Mouse (Mus musculus): ENCODE measurements around the gene Treml1.

DNA sequence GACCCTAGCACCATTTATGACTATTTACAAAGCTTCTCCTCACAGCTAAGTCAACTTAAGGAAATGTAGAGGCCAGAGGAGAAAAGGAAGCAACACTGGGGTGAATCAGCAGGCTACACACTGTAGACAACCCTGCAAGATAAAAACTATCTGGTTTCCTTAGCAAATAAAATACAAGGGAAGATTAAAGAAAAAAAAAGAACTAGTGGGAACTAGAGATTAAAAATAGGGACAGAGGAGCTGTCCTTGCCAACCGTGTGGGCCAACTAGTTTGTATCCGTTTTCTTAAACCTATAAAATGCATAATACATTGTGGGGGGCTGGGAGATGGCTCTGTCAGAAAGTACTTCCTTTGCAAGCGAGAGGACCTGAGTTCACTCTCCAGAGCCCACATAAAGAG, 17.8 kb upstream of the Treml1 start:
- TF ChIP-seq CTCF (IDR thresholded peaks at IDR 0.05; ENCODE audit: low read depth) (no peak), EP300 (optimal IDR thresholded peaks at IDR 0.05) (no peak)

All from stomach, postnatal 0 days (tissue).